Mouse (Mus musculus) gastrocnemius, adult 2 months (tissue): ENCODE results near the gene Ifnlr1. TPM values are rescaled to one million over a fixed set of nuclear protein-coding genes. Genes with fewer than 3 reads are reported as not detected.
A peak's percentile ranks its signal among the peaks of the same experiment; 100 is the strongest.
"Not testable (repeated sequence)": the region's sequence is repeated elsewhere in the genome, so short reads cannot be mapped to it uniquely, and the experiment has no call there.

Source experiments
- DNase-seq: peaks from one replicate; pipeline ENCODE4 v3.0.0; 2022
- H3K27ac ChIP-seq: fragments of 200-600 bp; 2 replicates; pipeline ENCODE4 v1.8.1; 2022; ENCODE audit warnings: mild to moderate bottlenecking
- H3K4me3 ChIP-seq: fragments of 200-600 bp; 2 replicates; pipeline ENCODE4 v1.8.1; 2022; ENCODE audit warnings: mild to moderate bottlenecking, moderate library complexity
- CTCF ChIP-seq: fragments of 200-600 bp; IDR thresholded peaks from 2 replicates; pipeline ENCODE4 v1.8.1; 2022; ENCODE audit warnings: antibody characterized with exemption, mild to moderate bottlenecking, moderate library complexity
- intact Hi-C: fragments of 180-260 bp; cut with DNase I; formaldehyde crosslinking; loops from one replicate; pipeline ENCODE4 v1.15.1; 2025
- total RNA-seq, 2 experiments: library from RNA; stranded (reverse); gene quantifications; 2 replicates each; pipeline ENCODE4 v1.2.3; 2021

Ifnlr1 gene
- total RNA-seq, 2 experiments from 2014 or later: 0.17 to 0.31 TPM

GRCm38 (mm10) chr4:135698498-135698897 is 12.4 kb downstream of the Ifnlr1 start:
- DNase-seq: no peak
- intact Hi-C loops: no loop called here
- TF ChIP-seq CTCF: no peak
- Histone ChIP-seq H3K4me3 (no peak overlapping the region), H3K27ac (no peak overlapping the region)

DNA sequence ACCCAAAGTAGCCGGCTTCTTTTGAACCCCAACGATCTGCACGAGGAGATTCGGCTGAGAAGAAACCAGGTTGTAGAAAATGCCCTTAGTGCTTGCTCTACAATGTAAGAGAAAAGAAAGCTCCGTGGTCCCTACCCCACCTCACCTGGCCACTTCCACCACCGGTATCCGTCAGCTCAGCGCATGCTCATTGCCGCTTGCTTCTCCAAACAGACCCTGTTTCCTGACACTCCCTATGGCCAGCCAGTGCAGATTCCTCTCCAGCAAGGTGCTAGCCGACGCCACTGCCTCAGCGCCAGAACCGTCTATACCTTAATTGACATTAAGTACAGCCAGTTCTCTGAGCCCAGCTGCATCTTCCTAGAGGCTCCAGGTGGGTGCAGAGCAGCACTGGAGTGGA is 17.4 kb downstream of the Ifnlr1 start:
- Histone ChIP-seq H3K4me3 (no peak overlapping the region), H3K27ac (0 out of 2 replicates have a peak overlapping the region, but pooled peaks have one; percentile 8)
- intact Hi-C loops: no loop called here
- TF ChIP-seq CTCF: no peak
- DNase-seq: no peak

DNA sequence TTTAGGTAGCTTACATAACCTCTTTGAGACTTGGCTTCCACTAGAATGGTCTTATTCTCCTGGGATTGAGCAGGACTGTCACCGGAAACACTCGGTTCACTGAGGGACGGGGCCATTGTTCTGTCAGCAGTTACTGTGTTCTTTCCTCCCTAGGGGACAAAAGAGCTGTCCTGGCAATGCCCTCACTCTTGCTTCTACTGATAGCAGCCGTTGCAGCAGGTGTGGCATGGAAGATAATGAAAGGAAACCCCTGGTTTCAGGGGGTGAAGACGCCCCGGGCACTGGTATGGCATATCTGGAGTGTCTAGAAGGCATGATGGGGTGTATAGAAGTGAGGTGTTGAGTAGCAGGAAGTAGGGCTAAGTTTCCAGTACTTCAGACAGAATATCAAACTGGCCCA is 17.9 kb downstream of the Ifnlr1 start:
- no peak for DNase-seq
- no peak for TF ChIP-seq CTCF
- H3K4me3 ChIP-seq: no peak overlapping the region
- no peak overlapping the region for H3K27ac ChIP-seq
- intact Hi-C loops: no loop called here

DNA sequence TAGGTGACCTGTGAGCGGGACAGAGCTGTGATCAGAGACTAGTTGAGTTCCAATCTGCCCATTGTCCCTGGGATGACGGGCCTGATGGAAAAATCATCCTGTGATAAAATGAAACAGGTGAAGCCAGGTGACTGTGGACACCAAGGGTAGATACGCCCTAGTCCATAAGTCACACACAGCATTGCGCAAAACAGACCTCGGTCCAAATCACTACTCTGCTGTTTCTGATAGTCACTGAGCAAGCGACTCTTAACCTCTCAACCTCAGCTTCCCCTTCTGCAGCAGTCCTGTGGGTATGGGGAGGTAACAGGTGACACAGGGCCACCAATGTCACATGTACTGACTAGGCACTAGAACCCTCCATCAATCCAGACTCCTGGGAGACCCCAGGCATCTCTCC is 20.0 kb downstream of the Ifnlr1 start:
- Histone ChIP-seq H3K4me3 (no peak overlapping the region), H3K27ac (no peak overlapping the region)
- no peak for DNase-seq
- intact Hi-C loops: no loop called here
- TF ChIP-seq CTCF: no peak

GRCm38 (mm10) chr4:135709072-135709564 is 23.0 kb downstream of the Ifnlr1 start:
- DNase-seq: peak; percentile 79
- peak; percentile 82 for TF ChIP-seq CTCF
- Histone ChIP-seq H3K4me3 (peak overlapping the region; percentile 57), H3K27ac (no peak overlapping the region)
- intact Hi-C loops: loop anchor here (2.0 kb wide), 1 partner anchor 60 kb away; no protein-coding TSS in a partner anchor

- Histone ChIP-seq H3K4me3 (no peak overlapping the region), H3K27ac (no peak overlapping the region)
- no peak for TF ChIP-seq CTCF
- intact Hi-C loops: loop anchor here (2.0 kb wide), 1 partner anchor 59 kb away; no protein-coding TSS in a partner anchor
- no peak for DNase-seq
Measured at GRCm38 (mm10) chr4:135709621-135710020, 23.5 kb downstream of the Ifnlr1 start.

DNA sequence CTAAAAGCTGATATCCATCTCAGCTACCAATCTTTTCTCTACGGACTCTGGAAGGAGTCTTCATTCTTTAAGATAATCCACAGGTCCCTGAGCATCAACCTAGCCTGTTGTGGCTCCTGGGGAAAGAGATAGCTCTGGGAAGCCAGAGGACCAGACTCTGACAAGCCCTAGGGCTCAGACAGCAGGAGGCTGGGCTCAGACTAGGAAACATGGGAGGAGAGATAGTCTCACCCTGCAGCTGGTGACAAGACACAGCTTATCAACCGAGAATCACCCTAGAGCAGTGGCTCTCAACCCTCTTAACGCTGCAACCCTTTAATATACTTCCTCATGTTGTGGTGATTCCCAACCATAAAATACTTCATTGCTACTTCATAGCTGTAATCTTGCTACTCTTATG is 24.3 kb downstream of the Ifnlr1 start:
- H3K4me3 ChIP-seq: no peak overlapping the region
- DNase-seq: no peak
- no peak for TF ChIP-seq CTCF
- intact Hi-C loops: no loop called here
- H3K27ac ChIP-seq: no peak overlapping the region

- Histone ChIP-seq H3K4me3 (no peak overlapping the region), H3K27ac (no peak overlapping the region)
- intact Hi-C loops: no loop called here
- DNase-seq: no peak
- no peak for TF ChIP-seq CTCF
Measured at GRCm38 (mm10) chr4:135714776-135715175, 28.7 kb downstream of the Ifnlr1 start.

- H3K27ac ChIP-seq, H3K4me3 ChIP-seq, DNase-seq, intact Hi-C loops: not testable (repeated sequence)
Measured at GRCm38 (mm10) chr4:135716438-135716837, 30.4 kb downstream of the Ifnlr1 start.

- intact Hi-C loops: no loop called here
- Histone ChIP-seq H3K4me3 (no peak overlapping the region), H3K27ac (no peak overlapping the region)
- peak; percentile 50 for TF ChIP-seq CTCF
- DNase-seq: no peak
Measured at GRCm38 (mm10) chr4:135722540-135723290, 36.6 kb downstream of the Ifnlr1 start.

GRCm38 (mm10) chr4:135726416-135726815 is 40.3 kb downstream of the Ifnlr1 start:
- no peak for TF ChIP-seq CTCF
- Histone ChIP-seq H3K27ac (no peak overlapping the region; the same call in 1 of the 2 replicates), H3K4me3 (no peak overlapping the region)
- intact Hi-C loops: no loop called here
- DNase-seq: peak; percentile 19

GRCm38 (mm10) chr4:135727817-135728216 is 41.7 kb downstream of the Ifnlr1 start, which contains the start of gene Il22ra1:
TSS of gene Il22ra1 (plus strand) at chr4:135728172.
- intact Hi-C loops: no loop called here
- DNase-seq: peak; percentile 17
- H3K4me3 ChIP-seq: no peak within 1 kb of the TSS
- TF ChIP-seq CTCF: no peak
- H3K27ac ChIP-seq: no peak within 1 kb of the TSS

DNA sequence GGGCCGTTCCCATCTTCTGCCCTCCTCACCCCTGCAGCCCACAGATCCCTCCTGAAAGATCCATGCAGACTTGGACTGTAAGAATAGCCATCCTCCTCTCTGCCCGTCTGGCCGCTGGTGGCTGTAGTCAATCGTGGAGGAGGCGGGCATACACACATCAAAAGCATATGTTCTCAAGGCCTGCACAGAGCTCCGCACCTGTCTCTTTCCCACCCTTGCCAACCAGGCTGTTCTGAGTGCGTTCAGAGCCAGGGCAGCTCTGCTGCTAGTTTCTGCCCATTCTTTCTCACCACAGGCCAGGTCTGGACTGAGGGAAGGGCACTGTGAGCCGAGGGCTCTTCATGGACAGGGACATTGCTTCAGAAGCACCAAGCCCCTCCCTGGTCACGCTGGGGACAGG is 44.1 kb downstream of the Ifnlr1 start:
- Histone ChIP-seq H3K4me3 (no peak overlapping the region), H3K27ac (no peak overlapping the region)
- peak; percentile 19 for DNase-seq
- intact Hi-C loops: no loop called here
- TF ChIP-seq CTCF: no peak

- TF ChIP-seq CTCF: no peak
- peak overlapping the region; percentile 38; the same call in 1 of the 2 replicates for H3K27ac ChIP-seq
- intact Hi-C loops: no loop called here
- peak; percentile 42 for DNase-seq
- no peak overlapping the region for H3K4me3 ChIP-seq
Measured at GRCm38 (mm10) chr4:135730951-135731350, 44.9 kb downstream of the Ifnlr1 start.
